Mouse (Mus musculus): ENCODE results near the gene Serhl.

- TF ChIP-seq CTCF (conservative IDR thresholded peaks at IDR 0.05; ENCODE audit: low read length) (no peak), NANOG (IDR thresholded peaks at IDR 0.05; ENCODE audit: borderline replicate concordance, low read length) (no peak)
These were observed 1.6 kb downstream of the Serhl start for GRCm38 (mm10) chr15:83090874-83091273.

Data from E14TG2a.4 (cell line).